Mouse (Mus musculus): ENCODE data around the gene Stk39. TPM values are rescaled to one million over a fixed set of nuclear protein-coding genes. Genes with fewer than 3 reads are reported as not detected.

Stk39 gene
- polyA plus RNA-seq, 1 experiment from 2014 or later, result 5.9 TPM

DNA sequence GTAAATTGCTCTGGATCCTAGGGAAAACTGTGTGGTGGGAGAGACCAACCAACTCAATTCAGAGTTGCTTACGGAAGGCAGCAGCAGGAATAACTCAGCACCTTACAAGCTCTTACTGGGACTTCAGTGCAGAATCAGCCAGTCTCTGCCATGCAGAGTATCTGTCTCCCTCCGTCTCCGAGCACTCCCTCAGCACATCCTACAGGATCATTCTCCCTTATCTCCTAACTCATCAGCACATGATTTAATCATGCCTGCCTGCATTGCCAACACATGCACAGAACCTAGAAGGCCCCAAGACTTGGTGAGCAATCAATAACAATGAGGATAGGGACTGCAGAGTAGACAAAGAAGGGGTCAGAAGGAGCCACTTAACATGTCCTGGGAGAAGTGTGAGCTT, 2.6 kb downstream of the Stk39 start:
- Histone ChIP-seq H3K9ac (no peak overlapping the region), H3K4me1 (peaks cover 31% of the 10 kb centered on the region), H3K27ac (no peak overlapping the region), H3K9me3 (replicated peaks) (no peaks in the 10 kb centered on the region), H3K27me3 (replicated peaks) (peaks cover 72% of the 10 kb centered on the region), H3K36me3 (no peaks in the 10 kb centered on the region), H3K4me2 (no peak overlapping the region), H3K4me3 (no peak overlapping the region)
- WGBS (ENCODE audit: insufficient replicate concordance), result 80% methylated on average over 3 of the region's 3 CpGs
- no peak for ATAC-seq

DNA sequence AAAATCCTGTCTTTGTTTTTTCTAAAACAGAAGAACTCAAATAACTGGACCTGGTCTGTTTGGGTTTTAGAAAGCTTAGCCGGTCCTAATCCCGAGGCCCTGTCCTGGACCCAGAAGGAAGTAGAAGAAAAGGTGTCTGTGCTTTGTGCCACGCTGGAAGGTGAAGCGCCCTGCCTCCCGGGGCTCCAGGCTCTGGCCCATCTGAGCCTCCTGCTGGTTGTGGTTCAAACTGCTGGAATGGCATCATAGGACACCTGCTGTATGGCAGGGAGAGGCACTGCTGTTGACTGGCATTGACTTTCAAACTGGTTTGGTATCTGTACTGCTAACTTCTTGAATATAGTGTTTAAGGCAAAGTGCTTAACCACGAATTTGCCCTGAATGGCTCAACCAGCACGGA, 3.4 kb downstream of the Stk39 start:
- Histone ChIP-seq H3K9me3 (replicated peaks) (no peaks in the 10 kb centered on the region), H3K9ac (no peak overlapping the region), H3K4me2 (no peak overlapping the region), H3K4me1 (peaks cover 31% of the 10 kb centered on the region), H3K36me3 (no peaks in the 10 kb centered on the region), H3K27me3 (replicated peaks) (peaks cover 66% of the 10 kb centered on the region), H3K4me3 (no peak overlapping the region), H3K27ac (no peak overlapping the region)
- WGBS (ENCODE audit: insufficient replicate concordance), result 63% methylated on average over 7 of the region's 7 CpGs
- no peak for ATAC-seq

GRCm38 (mm10) chr2:68468259-68468658, 3.8 kb downstream of the Stk39 start:
- no peak for ATAC-seq

GRCm38 (mm10) chr2:68467085-68467978, 4.7 kb downstream of the Stk39 start:
- no peaks in the 10 kb centered on the region for H3K36me3 ChIP-seq
- no peaks in the 10 kb centered on the region for H3K9me3 ChIP-seq (replicated peaks)
- H3K9ac ChIP-seq, result no peak overlapping the region
- H3K27ac ChIP-seq, result no peak overlapping the region
- peaks cover 52% of the 10 kb centered on the region for H3K27me3 ChIP-seq (replicated peaks)
- no peak overlapping the region for H3K4me2 ChIP-seq
- H3K4me1 ChIP-seq, result peaks cover 30% of the 10 kb centered on the region
- 68% methylated on average over 9 of the region's 9 CpGs for WGBS (ENCODE audit: insufficient replicate concordance)
- ATAC-seq, result no peak
- H3K4me3 ChIP-seq, result no peak overlapping the region

More at GRCm38 (mm10) chr2:68468259-68468658, 3.8 kb downstream of the Stk39 start:
- H3K36me3 ChIP-seq, result no peaks in the 10 kb centered on the region
- H3K27me3 ChIP-seq (replicated peaks), result peaks cover 61% of the 10 kb centered on the region
- H3K9me3 ChIP-seq (replicated peaks), result no peaks in the 10 kb centered on the region
- no peak overlapping the region for H3K4me3 ChIP-seq
- 75% methylated on average over 14 of the region's 14 CpGs for WGBS (ENCODE audit: insufficient replicate concordance)
- H3K27ac ChIP-seq, result no peak overlapping the region
- H3K4me1 ChIP-seq, result peaks cover 31% of the 10 kb centered on the region
- no peak overlapping the region for H3K9ac ChIP-seq
- no peak overlapping the region for H3K4me2 ChIP-seq

DNA sequence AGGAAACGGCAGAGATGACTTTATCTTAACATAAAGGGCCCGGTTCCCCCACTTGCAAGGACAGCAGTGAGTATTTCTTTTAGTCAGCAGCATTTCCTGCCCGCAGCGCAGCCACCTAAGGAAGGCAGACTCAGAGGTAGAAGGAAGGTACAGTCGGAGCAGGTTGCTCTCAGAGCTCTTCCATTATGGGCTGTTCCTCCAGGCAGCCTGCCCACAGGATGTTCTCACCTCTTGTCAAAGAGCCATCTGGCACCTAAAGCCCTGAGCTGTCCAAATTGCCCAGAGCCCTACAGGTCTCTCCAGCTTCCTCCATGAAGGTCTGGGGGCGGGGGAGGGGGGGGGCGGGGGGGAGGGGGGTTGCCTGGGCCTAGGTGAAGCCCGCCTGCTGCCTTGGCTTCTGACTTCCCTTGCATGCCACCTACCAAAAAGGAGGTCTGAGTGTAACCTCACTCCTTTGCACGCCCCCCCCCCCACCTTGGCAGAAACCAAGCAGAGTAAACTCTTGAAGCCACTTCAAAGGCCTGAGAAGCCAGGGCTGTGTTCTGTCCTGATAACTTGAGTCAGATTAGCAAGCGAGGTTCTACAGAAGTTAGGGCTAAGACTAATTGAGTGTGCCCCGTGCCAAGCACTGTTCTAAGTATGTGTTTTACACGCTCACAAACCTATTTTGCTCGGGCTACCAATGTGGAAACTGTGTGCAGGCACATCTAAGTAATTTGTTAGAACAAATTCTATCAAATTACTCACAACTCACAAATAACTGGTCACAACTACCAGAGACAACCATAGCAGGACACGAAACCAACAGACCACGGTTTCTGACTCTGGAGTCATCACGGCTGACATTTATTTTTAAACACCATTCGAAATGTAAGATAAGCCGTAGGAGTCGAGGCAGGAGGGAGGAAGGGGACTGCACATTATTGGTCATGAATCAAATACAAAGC, 5.7 kb downstream of the Stk39 start:
- ATAC-seq, result 0 out of 2 replicates have a peak, but pooled peaks have one; percentile 18
- peak overlapping the region; percentile 29 for H3K4me2 ChIP-seq
- 20% methylated on average over 17 of the region's 19 CpGs for WGBS (ENCODE audit: insufficient replicate concordance)

GRCm38 (mm10) chr2:68465266-68466123, 6.6 kb downstream of the Stk39 start:
- H3K27ac ChIP-seq, result peak overlapping the region; percentile 5; the same call in 1 of the 2 replicates
- H3K9me3 ChIP-seq (replicated peaks), result no peaks in the 10 kb centered on the region
- peaks cover 34% of the 10 kb centered on the region for H3K27me3 ChIP-seq (replicated peaks)
- 38% methylated on average over 19 of the region's 19 CpGs for WGBS (ENCODE audit: insufficient replicate concordance)
- H3K4me3 ChIP-seq, result no peak overlapping the region
- no peak for ATAC-seq
- H3K4me2 ChIP-seq, result peak overlapping the region; percentile 29
- no peaks in the 10 kb centered on the region for H3K36me3 ChIP-seq
- H3K4me1 ChIP-seq, result peaks cover 15% of the 10 kb centered on the region
- H3K9ac ChIP-seq, result no peak overlapping the region

More for the DNA sequence above, 5.7 kb downstream of the Stk39 start:
- H3K9ac ChIP-seq, result no peak overlapping the region
- H3K36me3 ChIP-seq, result no peaks in the 10 kb centered on the region
- H3K27me3 ChIP-seq (replicated peaks), result peaks cover 43% of the 10 kb centered on the region
- peaks cover 24% of the 10 kb centered on the region for H3K4me1 ChIP-seq
- no peak overlapping the region for H3K27ac ChIP-seq
- no peak overlapping the region for H3K4me3 ChIP-seq
- no peaks in the 10 kb centered on the region for H3K9me3 ChIP-seq (replicated peaks)

DNA sequence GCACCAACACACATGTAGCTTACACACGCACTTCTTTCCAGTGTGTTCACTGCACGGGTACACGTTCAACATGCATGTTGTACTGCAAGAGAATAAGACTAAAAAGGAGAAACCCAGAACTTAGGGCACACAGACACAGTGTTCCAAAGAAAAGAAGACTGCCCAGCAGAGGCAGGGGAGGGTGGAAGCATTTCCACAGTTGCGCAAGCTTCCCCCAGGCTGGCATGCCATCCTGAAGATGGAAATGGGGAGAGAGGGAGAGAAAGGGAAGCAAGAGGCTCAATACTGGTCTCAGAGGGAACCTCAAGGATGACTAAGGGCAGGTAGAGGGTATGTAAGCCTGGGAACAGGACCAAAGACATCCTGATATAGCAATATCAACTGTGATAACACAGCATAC, 7.6 kb downstream of the Stk39 start:
- Histone ChIP-seq H3K4me3 (no peak overlapping the region), H3K4me1 (peaks cover 15% of the 10 kb centered on the region), H3K36me3 (no peaks in the 10 kb centered on the region), H3K27me3 (replicated peaks) (peaks cover 26% of the 10 kb centered on the region), H3K9ac (no peak overlapping the region), H3K27ac (no peak overlapping the region), H3K4me2 (no peak overlapping the region), H3K9me3 (replicated peaks) (no peaks in the 10 kb centered on the region)
- ATAC-seq, result no peak
- WGBS (ENCODE audit: insufficient replicate concordance), result 73% methylated on average over 4 of the region's 4 CpGs

GRCm38 (mm10) chr2:68463801-68464200, 8.3 kb downstream of the Stk39 start:
- no peak overlapping the region for H3K4me3 ChIP-seq

GRCm38 (mm10) chr2:68458115-68458514, 14.0 kb downstream of the Stk39 start:
- no peak for ATAC-seq
- H3K36me3 ChIP-seq, result no peaks in the 10 kb centered on the region
- H3K27me3 ChIP-seq (replicated peaks), result no peaks in the 10 kb centered on the region
- no peaks in the 10 kb centered on the region for H3K9me3 ChIP-seq (replicated peaks)
- no peaks in the 10 kb centered on the region for H3K4me1 ChIP-seq
- H3K4me2 ChIP-seq, result no peak overlapping the region
- H3K9ac ChIP-seq, result no peak overlapping the region
- no peak overlapping the region for H3K27ac ChIP-seq
- WGBS (ENCODE audit: insufficient replicate concordance), result 59% methylated on average over 5 of the region's 5 CpGs
- H3K4me3 ChIP-seq, result no peak overlapping the region

More at GRCm38 (mm10) chr2:68463801-68464200, 8.3 kb downstream of the Stk39 start:
- H3K27me3 ChIP-seq (replicated peaks), result peaks cover 21% of the 10 kb centered on the region
- H3K27ac ChIP-seq, result no peak overlapping the region
- 61% methylated on average over 4 of the region's 4 CpGs for WGBS (ENCODE audit: insufficient replicate concordance)
- no peaks in the 10 kb centered on the region for H3K9me3 ChIP-seq (replicated peaks)
- no peaks in the 10 kb centered on the region for H3K36me3 ChIP-seq
- H3K9ac ChIP-seq, result no peak overlapping the region
- peaks cover 15% of the 10 kb centered on the region for H3K4me1 ChIP-seq
- ATAC-seq, result no peak
- no peak overlapping the region for H3K4me2 ChIP-seq

- Histone ChIP-seq H3K9me3 (replicated peaks) (no peaks in the 10 kb centered on the region), H3K4me2 (no peak overlapping the region), H3K4me3 (no peak overlapping the region), H3K36me3 (no peaks in the 10 kb centered on the region), H3K27me3 (replicated peaks) (no peaks in the 10 kb centered on the region), H3K27ac (no peak overlapping the region), H3K9ac (no peak overlapping the region), H3K4me1 (no peaks in the 10 kb centered on the region)
- no peak for ATAC-seq
- WGBS (ENCODE audit: insufficient replicate concordance), result 66% methylated on average over 6 of the region's 6 CpGs
Measured at GRCm38 (mm10) chr2:68457455-68458032, 14.5 kb downstream of the Stk39 start.

DNA sequence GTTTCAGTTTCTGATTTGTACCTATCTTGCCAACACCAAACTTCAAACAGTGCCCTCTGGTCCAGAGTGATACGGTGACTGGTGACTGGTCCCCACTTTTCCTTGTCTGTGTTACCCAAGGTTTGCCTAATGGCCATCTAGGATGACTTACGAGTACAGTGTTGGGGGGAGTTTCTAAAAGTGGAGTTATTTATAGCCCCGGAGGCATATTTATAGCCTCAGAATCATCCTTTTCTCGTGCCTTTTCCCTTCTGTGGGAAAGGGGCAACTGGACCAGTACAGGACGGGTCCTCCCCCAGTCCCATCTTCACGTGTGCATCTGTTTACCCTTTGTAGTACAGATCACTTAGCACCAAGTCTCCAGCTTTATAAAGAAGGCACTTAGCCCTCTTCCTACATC, 15.2 kb downstream of the Stk39 start:
- Histone ChIP-seq H3K4me2 (no peak overlapping the region), H3K9ac (no peak overlapping the region), H3K4me3 (no peak overlapping the region), H3K4me1 (no peaks in the 10 kb centered on the region), H3K27me3 (replicated peaks) (no peaks in the 10 kb centered on the region), H3K27ac (no peak overlapping the region), H3K9me3 (replicated peaks) (no peaks in the 10 kb centered on the region), H3K36me3 (no peaks in the 10 kb centered on the region)
- ATAC-seq, result no peak
- WGBS (ENCODE audit: insufficient replicate concordance), result 59% methylated on average over 6 of the region's 6 CpGs

All from liver, embryonic 12.5 days (tissue).